Mouse (Mus musculus): ENCODE measurements around the gene Smim6. TPM values are rescaled to one million over a fixed set of nuclear protein-coding genes. Genes with fewer than 3 reads are reported as not detected.

Smim6 gene
- total and polyA plus RNA-seq, 3 experiments = 1.2 to 3.8 TPM; not detected in 1

- Histone ChIP-seq H3K27me3 (ENCODE audit: control insufficient read depth in 1 of 2, insufficient read depth in 2 of 2, low read length in 2 of 2) (no peaks in the 10 kb centered on the region), H3K4me1 (ENCODE audit: control insufficient read depth in 1 of 2, insufficient read depth in 2 of 2, low read length in 2 of 2) (peaks cover 20 to 40% of the 10 kb centered on the region in 2 experiments), H3K9me3 (replicated peaks; ENCODE audit: insufficient read depth, low read length) (no peaks in the 10 kb centered on the region), H3K79me2 (ENCODE audit: control insufficient read depth, insufficient read depth, low read length, poor library complexity) (peaks cover 34% of the 10 kb centered on the region), H3K9ac (ENCODE audit: control insufficient read depth, low read depth, low read length, poor library complexity, severe bottlenecking) (peak within 1 kb of the TSS; percentile 72), H3K27ac (ENCODE audit: control insufficient read depth, low read depth, low read length) (peak within 1 kb of the TSS; percentile 98), H3K36me3 (ENCODE audit: control insufficient read depth in 1 of 2, insufficient read depth in 2 of 2, low read length in 2 of 2) (peaks cover 0 to 33% of the 10 kb centered on the region in 2 experiments; a peak in 2 of 4 replicates), H3K4me3 (ENCODE audit: control insufficient read depth in 1 of 2, insufficient read depth in 1 of 2, low read depth in 2 of 2, low read length in 2 of 2) (peak within 1 kb of the TSS; percentile 68 to 69)
- peak; percentile 93 for DNase-seq (ENCODE audit: low read depth, low spot score)
- peak; percentile 67 for TF ChIP-seq TBP (IDR thresholded peaks at IDR 0.05; ENCODE audit: low read depth, low read length)
- TF ChIP-seq USF1 (IDR thresholded peaks at IDR 0.05; ENCODE audit: low read depth, low read length) = no peak
- TF ChIP-seq CHD1 (IDR thresholded peaks at IDR 0.05; ENCODE audit: low read depth, low read length) = peak; percentile 66
- TF ChIP-seq NELFE (IDR thresholded peaks at IDR 0.05; ENCODE audit: low read depth, low read length) = peak; percentile 68
- no peak for TF ChIP-seq BHLHE40 (IDR thresholded peaks at IDR 0.05; ENCODE audit: borderline replicate concordance, low read depth, low read length)
- no peak; the same call in 1 of the 2 replicates for TF ChIP-seq ELF1 (IDR thresholded peaks at IDR 0.05; ENCODE audit: low read depth, low read length)
- 0 out of 2 replicates have a peak, but pooled peaks have one; percentile 19 for TF ChIP-seq HCFC1 (IDR thresholded peaks at IDR 0.05; ENCODE audit: low read depth, low read length)
- no peak for TF ChIP-seq MAX (IDR thresholded peaks at IDR 0.05; ENCODE audit: low read length)
- TF ChIP-seq POLR2AphosphoS5 (IDR thresholded peaks at IDR 0.05; ENCODE audit: borderline replicate concordance, low read depth, low read length) = no peak
- TF ChIP-seq ETS1 (IDR thresholded peaks at IDR 0.05; ENCODE audit: low read depth, low read length) = peak; percentile 65; the same call in 1 of the 2 replicates
- no peak for TF ChIP-seq TAL1 (IDR thresholded peaks at IDR 0.05; ENCODE audit: low read length)
- TF ChIP-seq MYB (IDR thresholded peaks at IDR 0.05; ENCODE audit: low read depth, low read length) = no peak
- TF ChIP-seq MYC (IDR thresholded peaks at IDR 0.05; ENCODE audit: low read depth, low read length) = no peak
- TF ChIP-seq NRF1 (IDR thresholded peaks at IDR 0.05; ENCODE audit: insufficient read depth, low read depth, low read length, poor library complexity, severe bottlenecking) = no peak
- no peak for TF ChIP-seq RAD21 (IDR thresholded peaks at IDR 0.05; ENCODE audit: low read depth, low read length)
- TF ChIP-seq USF2 (IDR thresholded peaks at IDR 0.05; ENCODE audit: borderline replicate concordance in 1 of 2, insufficient read depth in 1 of 2, low read depth in 1 of 2, low read length in 2 of 2) = no peak
- TF ChIP-seq ZC3H11A (IDR thresholded peaks at IDR 0.05; ENCODE audit: low read depth, low read length) = no peak
- TF ChIP-seq CTCF (IDR thresholded peaks at IDR 0.05 in 2 of 3, conservative IDR thresholded peaks at IDR 0.05 in 1 of 3; ENCODE audit: control insufficient read depth in 1 of 3, insufficient read depth in 1 of 3, low read depth in 2 of 3, low read length in 3 of 3, poor library complexity in 1 of 3, severe bottlenecking in 1 of 3) = no peak
- no peak for TF ChIP-seq CHD2 (IDR thresholded peaks at IDR 0.05; ENCODE audit: low read length)
- TF ChIP-seq RCOR1 (IDR thresholded peaks at IDR 0.05; ENCODE audit: low read depth, low read length) = no peak
- TF ChIP-seq SIN3A (IDR thresholded peaks at IDR 0.05; ENCODE audit: low read length) = peak; percentile 99
- no peak for TF ChIP-seq JUND (IDR thresholded peaks at IDR 0.05; ENCODE audit: low read depth, low read length)
- TF ChIP-seq MXI1 (IDR thresholded peaks at IDR 0.05; ENCODE audit: low read depth, low read length) = peak; percentile 95
- 0 out of 2 replicates have a peak, but pooled peaks have one; percentile 1 for TF ChIP-seq GATA1 (IDR thresholded peaks at IDR 0.05; ENCODE audit: low read depth, low read length)
- peak; percentile 39 for TF ChIP-seq POLR2AphosphoS2 (IDR thresholded peaks at IDR 0.05; ENCODE audit: low read length)
- TF ChIP-seq KAT2A (conservative IDR thresholded peaks at IDR 0.05; ENCODE audit: low read depth, low read length) = no peak
- TF ChIP-seq ZKSCAN1 (IDR thresholded peaks at IDR 0.05; ENCODE audit: low read depth, low read length) = no peak
- 0 out of 2 replicates have a peak, but pooled peaks have one; percentile 90 for TF ChIP-seq UBTF (IDR thresholded peaks at IDR 0.05; ENCODE audit: borderline replicate concordance, insufficient read depth, low read depth, low read length)
- no peak for TF ChIP-seq E2F4 (IDR thresholded peaks at IDR 0.05; ENCODE audit: borderline replicate concordance, low read depth, low read length)
- peak; percentile 58 for TF ChIP-seq ZNF384 (IDR thresholded peaks at IDR 0.05; ENCODE audit: low read depth, low read length)
- peak; percentile 37; the same call in 1 of the 2 replicates for TF ChIP-seq TCF12 (IDR thresholded peaks at IDR 0.05; ENCODE audit: low read depth, low read length)
- no peak for TF ChIP-seq EP300 (IDR thresholded peaks at IDR 0.05; ENCODE audit: low read depth in 1 of 2, low read length in 2 of 2)
- peak; percentile 58 to 76 for TF ChIP-seq POLR2A (IDR thresholded peaks at IDR 0.05; ENCODE audit: control insufficient read depth in 1 of 2, insufficient read depth in 1 of 2, low read depth in 1 of 2, low read length in 2 of 2, poor library complexity in 1 of 2)
- no peak for TF ChIP-seq MEF2A (IDR thresholded peaks at IDR 0.05; ENCODE audit: extremely low read depth, insufficient replicate concordance, low read depth, low read length, poor library complexity, severe bottlenecking)
- TF ChIP-seq GABPA (IDR thresholded peaks at IDR 0.05; ENCODE audit: low read depth, low read length) = no peak
Measured at GRCm38 (mm10) chr11:115899486-115900266, 12.1 kb upstream of the Smim6 start, which contains the start of gene Smim5. Gene Smim5 (plus strand): TSS chr11:115899966.

All from MEL (cell line).